In the genomic region with DNA sequence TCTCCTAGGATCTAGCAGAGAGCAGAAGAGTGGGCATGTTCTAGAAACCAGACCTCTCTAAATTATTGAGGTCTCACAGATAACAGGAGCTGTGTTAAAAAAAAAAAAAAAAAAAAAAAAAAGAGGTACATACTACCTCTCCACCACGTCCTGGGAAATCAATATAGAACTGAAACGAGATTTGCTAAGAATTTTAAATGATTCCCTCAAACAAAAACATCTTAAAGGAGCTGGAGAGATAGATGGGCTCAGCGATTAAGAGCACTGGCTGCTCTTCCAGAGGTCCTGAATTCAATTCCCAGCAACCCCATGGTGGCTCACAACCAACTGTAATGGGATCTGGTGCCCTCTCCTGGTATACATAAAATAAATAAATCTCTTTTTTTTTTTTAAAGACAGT, we compare ENCODE assay signal across 7 mouse cellular contexts. TPM values are rescaled to one million over a fixed set of nuclear protein-coding genes. Genes with fewer than 3 reads are reported as not detected.
DNase-seq lines count a peak whose midpoint lies in the region; ATAC-seq lines count a peak whose summit lies in the region.

No protein-coding gene starts in this region.

- no peak overlapping the region for H3K27ac ChIP-seq in neural tube, embryonic 11.5 days (ENCODE audit: low read depth, low read length)
- no peak overlapping the region for H3K27ac ChIP-seq in forebrain, embryonic 11.5 days (ENCODE audit: low read depth, low read length)
- H3K27ac ChIP-seq in limb, embryonic 15.5 days = peak overlapping the region; percentile 93

- WGBS in neural tube, embryonic 11.5 days = 66% methylated on average over 3 of the region's 3 CpGs
- WGBS in forebrain, embryonic 11.5 days = 74% methylated on average over 3 of the region's 3 CpGs
- 68% methylated on average over 3 of the region's 3 CpGs for WGBS in limb, embryonic 15.5 days

- H3K27me3 ChIP-seq in neural tube, embryonic 11.5 days (ENCODE audit: control insufficient read depth, insufficient read depth, low read length) = no peaks in the 10 kb centered on the region
- H3K27me3 ChIP-seq in forebrain, embryonic 11.5 days (ENCODE audit: control insufficient read depth, insufficient read depth, low read length) = no peaks in the 10 kb centered on the region
- H3K27me3 ChIP-seq in limb, embryonic 15.5 days = no peaks in the 10 kb centered on the region

- no peak for DNase-seq in neural tube, embryonic 11.5 days (ENCODE audit: low spot score)
- DNase-seq in neural tube, embryonic 10.5 days (ENCODE audit: extremely low spot score, low spot score) = no peak
- DNase-seq in forebrain, embryonic 11.5 days (ENCODE audit: low spot score) = no peak
- no peak for DNase-seq in natural killer cell, adult 2 months (ENCODE audit: low spot score in 2 of 2)
- no peak for DNase-seq in left cerebral cortex, adult 9 months (ENCODE audit: low spot score in 2 of 2)

- no peak for ATAC-seq in neural tube, embryonic 11.5 days (ENCODE audit: insufficient read depth, low FRiP score, low TSS enrichment)
- no peak for ATAC-seq in forebrain, embryonic 11.5 days (replicated peaks; ENCODE audit: low FRiP score)
- no peak for ATAC-seq in limb, embryonic 15.5 days (ENCODE audit: insufficient number of reproducible peaks, low FRiP score, low TSS enrichment, low read depth)
- no peak for ATAC-seq in monocyte, adult 5-6 weeks (replicated peaks; ENCODE audit: insufficient number of reproducible peaks, low FRiP score, low TSS enrichment, poor library complexity, severe bottlenecking)

- peak overlapping the region; percentile 52; the same call in 1 of the 2 replicates for H3K9ac ChIP-seq in neural tube, embryonic 11.5 days (ENCODE audit: low read length)
- peak overlapping the region; percentile 82 for H3K9ac ChIP-seq in forebrain, embryonic 11.5 days (ENCODE audit: low read length)
- peak overlapping the region; percentile 39; the same call in 1 of the 2 replicates for H3K9ac ChIP-seq in limb, embryonic 15.5 days

- H3K4me2 ChIP-seq in neural tube, embryonic 11.5 days (ENCODE audit: low read depth) = peak overlapping the region; percentile 47
- H3K4me2 ChIP-seq in forebrain, embryonic 11.5 days (ENCODE audit: low read depth, low read length, severe bottlenecking) = peak overlapping the region; percentile 52
- H3K4me2 ChIP-seq in limb, embryonic 15.5 days = peak overlapping the region; percentile 62

- H3K4me1 ChIP-seq in neural tube, embryonic 11.5 days (ENCODE audit: control insufficient read depth, insufficient read depth, low read length) = peaks cover 9% of the 10 kb centered on the region; the same call in 1 of the 2 replicates
- peaks cover 4% of the 10 kb centered on the region; the same call in 1 of the 2 replicates for H3K4me1 ChIP-seq in forebrain, embryonic 11.5 days (replicated peaks; ENCODE audit: control insufficient read depth, insufficient read depth, low read length)
- H3K4me1 ChIP-seq in limb, embryonic 15.5 days = peaks cover 10% of the 10 kb centered on the region

- H3K36me3 ChIP-seq in neural tube, embryonic 11.5 days (ENCODE audit: control insufficient read depth, insufficient read depth, low read length) = no peaks in the 10 kb centered on the region
- H3K36me3 ChIP-seq in forebrain, embryonic 11.5 days (ENCODE audit: control insufficient read depth, insufficient read depth, low read length) = no peaks in the 10 kb centered on the region
- no peaks in the 10 kb centered on the region for H3K36me3 ChIP-seq in limb, embryonic 15.5 days

- peak overlapping the region; percentile 91 for H3K4me3 ChIP-seq in neural tube, embryonic 11.5 days (ENCODE audit: low read depth, low read length)
- peak overlapping the region; percentile 88 for H3K4me3 ChIP-seq in forebrain, embryonic 11.5 days (ENCODE audit: low read depth, low read length)
- peak overlapping the region; percentile 85 for H3K4me3 ChIP-seq in limb, embryonic 15.5 days

- H3K9me3 ChIP-seq in neural tube, embryonic 11.5 days (ENCODE audit: control insufficient read depth, low read length) = no peaks in the 10 kb centered on the region
- no peaks in the 10 kb centered on the region for H3K9me3 ChIP-seq in forebrain, embryonic 11.5 days (ENCODE audit: control insufficient read depth, low read length)
- H3K9me3 ChIP-seq in limb, embryonic 15.5 days = no peaks in the 10 kb centered on the region

RNA-seq across cellular contexts. Expression of a gene that starts 1.1 kb away (rescaled TPM):
- 48.9 and 50.6 TPM in 2 replicates for polyA plus RNA-seq in neural tube, embryonic 11.5 days (2014; fragmentation: Nextera tagmentation; extraction: Ambion mirVana)
- 54.5 and 58.8 TPM in 2 replicates for polyA plus RNA-seq in forebrain, embryonic 11.5 days (2014; fragmentation: Nextera tagmentation; extraction: Ambion mirVana)
- polyA plus RNA-seq in limb, embryonic 15.5 days (2015; fragmentation: Nextera tagmentation; extraction: Ambion mirVana) = 92.5 and 97.2 TPM in 2 replicates
- 14.2 to 22.1 TPM (median 16.5 TPM) in 3 replicates for total RNA-seq in monocyte, adult 5-6 weeks (2017)

RNA-seq across cellular contexts. Expression of a gene that starts 1.1 kb away (rescaled TPM):
- polyA plus RNA-seq in neural tube, embryonic 11.5 days (2014; fragmentation: Nextera tagmentation; extraction: Ambion mirVana) = 44.5 and 45.9 TPM in 2 replicates
- 46.3 and 50.0 TPM in 2 replicates for polyA plus RNA-seq in forebrain, embryonic 11.5 days (2014; fragmentation: Nextera tagmentation; extraction: Ambion mirVana)
- 29.2 and 30.8 TPM in 2 replicates for polyA plus RNA-seq in limb, embryonic 15.5 days (2015; fragmentation: Nextera tagmentation; extraction: Ambion mirVana)
- total RNA-seq in monocyte, adult 5-6 weeks (2017) = 67.0 to 71.8 TPM (median 71.7 TPM) in 3 replicates

RNA-seq across cellular contexts. Expression of a gene that starts 44.8 kb away (rescaled TPM):
- 35.1 and 38.8 TPM in 2 replicates for polyA plus RNA-seq in neural tube, embryonic 11.5 days (2014; fragmentation: Nextera tagmentation; extraction: Ambion mirVana)
- 32.2 and 37.2 TPM in 2 replicates for polyA plus RNA-seq in forebrain, embryonic 11.5 days (2014; fragmentation: Nextera tagmentation; extraction: Ambion mirVana)
- 65.2 and 76.2 TPM in 2 replicates for polyA plus RNA-seq in limb, embryonic 15.5 days (2015; fragmentation: Nextera tagmentation; extraction: Ambion mirVana)
- total RNA-seq in monocyte, adult 5-6 weeks (2017) = 46.7 to 78.6 TPM (median 62.1 TPM) in 3 replicates

RNA-seq across cellular contexts. Expression of a gene that starts 56.5 kb away (rescaled TPM):
- polyA plus RNA-seq in neural tube, embryonic 11.5 days (2014; fragmentation: Nextera tagmentation; extraction: Ambion mirVana) = 11.0 and 11.2 TPM in 2 replicates
- polyA plus RNA-seq in forebrain, embryonic 11.5 days (2014; fragmentation: Nextera tagmentation; extraction: Ambion mirVana) = 12.3 and 14.3 TPM in 2 replicates
- polyA plus RNA-seq in limb, embryonic 15.5 days (2015; fragmentation: Nextera tagmentation; extraction: Ambion mirVana) = 33.5 and 38.5 TPM in 2 replicates
- 46.8 to 79.7 TPM (median 51.0 TPM) in 3 replicates for total RNA-seq in monocyte, adult 5-6 weeks (2017)
